Mouse (Mus musculus) spleen, postnatal 0 days (tissue): ENCODE data around the gene Immp1l. TPM values are rescaled to one million over a fixed set of nuclear protein-coding genes. Genes with fewer than 3 reads are reported as not detected.

Source experiments
- polyA plus RNA-seq: library from polyadenylated mRNA; unstranded; fragments of >200 nt; fragmentation: Nextera tagmentation; extraction: Ambion mirVana; gene quantifications from 2 replicates; pipeline ENCODE4 v1.2.1, GENCODE M21; 2015

Gene Immp1l
- 76.1 and 79.1 TPM in 2 replicates for polyA plus RNA-seq

GRCm38 (mm10) chr2:105903896-105904756, at the start of gene Immp1l, which contains the start of gene Elp4:
Immp1l (plus strand) TSS chr2:105904638.
Elp4 (minus strand) TSS chr2:105904564.

GRCm38 (mm10) chr2:106002835-106003739, 98.6 kb downstream of the Immp1l start, which contains the start of gene Dnajc24:
Dnajc24 (minus strand) TSS chr2:106003549.

Other genes starting within 250 kb of the Immp1l start
- gene Pax6, start 235.7 kb upstream of the Immp1l start, polyA plus RNA-seq = 0.05 and 0.08 TPM in 2 replicates
- gene Elp4, start 74 bp upstream of the Immp1l start, polyA plus RNA-seq = 16.0 and 18.1 TPM in 2 replicates
- gene Dnajc24, start 98.9 kb downstream of the Immp1l start, polyA plus RNA-seq = 22.4 and 26.1 TPM in 2 replicates